Mouse (Mus musculus): ENCODE data around the gene Zfp536. TPM values are rescaled to one million over a fixed set of nuclear protein-coding genes. Genes with fewer than 3 reads are reported as not detected.

Zfp536 gene
- polyA plus RNA-seq, 1 experiment, result not detected

DNA sequence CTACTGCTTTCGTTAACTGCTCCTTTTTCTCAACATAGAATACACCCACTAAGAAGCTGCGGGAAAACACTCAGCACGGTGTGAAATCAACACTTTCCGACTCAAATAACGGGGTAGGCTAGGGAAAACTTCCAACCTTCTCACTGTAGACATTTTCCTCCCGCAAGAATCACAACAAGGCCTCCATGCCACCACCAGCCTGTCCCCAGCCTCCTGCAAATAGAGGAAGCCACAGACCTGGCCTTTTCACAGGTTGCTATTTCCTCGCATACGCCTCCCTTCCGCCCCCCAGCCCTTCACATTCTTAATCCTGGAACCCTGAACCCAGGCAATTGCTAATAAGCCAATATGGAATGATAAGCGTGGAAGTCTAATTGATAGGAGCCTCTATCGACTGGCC is 124.8 kb downstream of the Zfp536 start:
- H3K4me1 ChIP-seq (ENCODE audit: control insufficient read depth, insufficient read depth, low read length), result no peaks in the 10 kb centered on the region
- TF ChIP-seq POLR2A (IDR thresholded peaks at IDR 0.05; ENCODE audit: borderline replicate concordance, control insufficient read depth, low read depth, low read length) (no peak), CTCF (IDR thresholded peaks at IDR 0.05; ENCODE audit: control insufficient read depth, insufficient read depth, low read length) (no peak)
- H3K27ac ChIP-seq (ENCODE audit: control insufficient read depth, insufficient read depth, low read depth, low read length, poor library complexity), result no peak overlapping the region
- no peak overlapping the region for H3K4me3 ChIP-seq (replicated peaks; ENCODE audit: control insufficient read depth, low read depth, low read length)
- 43% methylated on average over 11 of the region's 11 CpGs for WGBS

DNA sequence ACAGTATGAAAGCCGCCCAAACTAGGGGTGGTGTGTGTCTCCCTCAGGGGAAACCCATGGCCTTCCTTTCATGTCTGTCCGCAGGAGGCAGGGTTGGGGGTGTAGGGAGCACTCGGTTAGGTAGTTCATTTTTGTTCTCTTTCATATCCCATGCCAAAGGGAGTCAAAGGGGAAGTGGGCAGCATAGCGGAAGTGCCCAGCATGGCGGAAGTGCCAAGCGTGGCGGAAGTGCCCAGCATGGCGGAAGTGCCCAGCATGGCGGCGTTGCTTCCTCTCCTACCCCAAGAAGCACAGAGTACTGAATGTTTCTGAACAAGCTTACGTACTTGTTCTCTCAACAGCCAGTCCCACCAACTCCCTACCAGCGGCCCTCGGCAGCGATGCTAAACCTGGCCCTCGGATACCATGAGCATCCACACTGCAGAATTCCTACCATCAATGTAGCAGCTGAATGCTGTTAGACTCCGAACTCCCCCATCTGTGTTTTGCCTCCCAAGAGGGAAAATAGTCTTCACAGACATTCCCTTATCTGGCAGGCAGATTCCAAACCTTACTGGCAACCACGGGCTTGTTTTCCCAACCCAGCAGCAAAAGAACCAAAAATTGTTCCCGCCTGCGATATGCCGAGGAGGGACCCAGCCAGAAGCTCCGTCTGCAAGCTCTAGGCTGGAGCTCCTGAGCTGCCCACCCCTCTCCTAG is 125.4 kb downstream of the Zfp536 start:
- Histone ChIP-seq H3K4me3 (replicated peaks; ENCODE audit: control insufficient read depth, low read depth, low read length) (no peak overlapping the region), H3K27ac (ENCODE audit: control insufficient read depth, insufficient read depth, low read depth, low read length, poor library complexity) (no peak overlapping the region), H3K4me1 (ENCODE audit: control insufficient read depth, insufficient read depth, low read length) (no peaks in the 10 kb centered on the region)
- WGBS, result 90% methylated on average over 21 of the region's 21 CpGs
- TF ChIP-seq POLR2A (IDR thresholded peaks at IDR 0.05; ENCODE audit: borderline replicate concordance, control insufficient read depth, low read depth, low read length) (no peak), CTCF (IDR thresholded peaks at IDR 0.05; ENCODE audit: control insufficient read depth, insufficient read depth, low read length) (no peak)

DNA sequence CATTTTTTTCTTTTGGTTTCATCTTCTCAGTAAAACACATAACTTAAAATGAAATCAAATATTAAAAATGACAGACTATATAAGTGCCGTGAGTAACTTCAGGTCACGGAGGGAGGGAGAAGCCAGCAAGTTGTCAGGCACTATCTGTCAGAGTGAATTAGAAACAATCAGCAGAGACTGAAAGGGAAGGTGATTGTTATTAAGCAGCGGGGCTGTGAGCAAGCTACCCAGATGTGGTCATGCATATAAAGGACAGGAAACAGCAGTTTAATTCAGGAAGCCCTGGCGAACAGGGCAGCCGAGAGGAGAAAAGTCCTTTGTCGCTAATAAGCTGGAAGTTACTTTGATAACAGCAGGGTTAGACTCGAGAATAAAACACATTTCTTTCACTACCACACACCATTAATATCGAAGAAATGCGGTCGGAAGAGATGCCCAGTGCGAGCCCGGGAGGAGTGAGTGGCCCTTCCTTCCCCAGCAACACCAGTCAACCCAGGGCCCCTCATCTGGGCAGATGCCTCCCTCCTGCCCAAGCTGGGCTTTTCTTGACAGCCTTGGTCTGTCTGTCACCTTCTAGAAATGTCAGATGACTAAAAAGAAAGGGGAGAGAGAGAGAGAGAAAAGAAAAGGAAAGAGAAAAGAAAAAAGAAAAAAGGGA is 133.6 kb downstream of the Zfp536 start:
- WGBS, result 2% methylated on average over 12 of the region's 12 CpGs
- Histone ChIP-seq H3K4me3 (replicated peaks; ENCODE audit: control insufficient read depth, low read depth, low read length) (no peak overlapping the region), H3K4me1 (ENCODE audit: control insufficient read depth, insufficient read depth, low read length) (no peaks in the 10 kb centered on the region), H3K27ac (ENCODE audit: control insufficient read depth, insufficient read depth, low read depth, low read length, poor library complexity) (no peak overlapping the region)
- TF ChIP-seq POLR2A (IDR thresholded peaks at IDR 0.05; ENCODE audit: borderline replicate concordance, control insufficient read depth, low read depth, low read length) (no peak), CTCF (IDR thresholded peaks at IDR 0.05; ENCODE audit: control insufficient read depth, insufficient read depth, low read length) (no peak)

DNA sequence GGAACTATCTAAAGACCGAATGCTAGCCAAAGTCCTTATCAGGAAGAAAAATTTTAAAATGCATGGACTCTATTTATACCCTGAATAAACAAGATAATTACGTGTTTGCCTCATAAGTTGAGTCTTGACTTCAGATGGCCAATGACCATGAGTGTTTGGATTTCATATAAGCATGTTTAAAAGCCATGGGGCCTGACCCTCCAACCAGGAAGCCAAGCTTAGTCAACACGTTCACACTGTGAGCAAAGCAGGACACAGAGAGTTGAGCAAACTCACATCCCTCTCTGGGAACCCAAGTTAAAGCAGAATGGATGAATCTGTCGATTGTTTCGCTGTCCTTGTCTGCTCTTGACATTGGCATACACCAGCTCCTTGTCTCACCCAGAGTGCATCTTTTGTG is 138.6 kb downstream of the Zfp536 start:
- 59% methylated on average over 5 of the region's 5 CpGs for WGBS
- Histone ChIP-seq H3K4me1 (ENCODE audit: control insufficient read depth, insufficient read depth, low read length) (no peaks in the 10 kb centered on the region), H3K27ac (ENCODE audit: control insufficient read depth, insufficient read depth, low read depth, low read length, poor library complexity) (no peak overlapping the region), H3K4me3 (replicated peaks; ENCODE audit: control insufficient read depth, low read depth, low read length) (no peak overlapping the region)
- TF ChIP-seq CTCF (IDR thresholded peaks at IDR 0.05; ENCODE audit: control insufficient read depth, insufficient read depth, low read length), result no peak

DNA sequence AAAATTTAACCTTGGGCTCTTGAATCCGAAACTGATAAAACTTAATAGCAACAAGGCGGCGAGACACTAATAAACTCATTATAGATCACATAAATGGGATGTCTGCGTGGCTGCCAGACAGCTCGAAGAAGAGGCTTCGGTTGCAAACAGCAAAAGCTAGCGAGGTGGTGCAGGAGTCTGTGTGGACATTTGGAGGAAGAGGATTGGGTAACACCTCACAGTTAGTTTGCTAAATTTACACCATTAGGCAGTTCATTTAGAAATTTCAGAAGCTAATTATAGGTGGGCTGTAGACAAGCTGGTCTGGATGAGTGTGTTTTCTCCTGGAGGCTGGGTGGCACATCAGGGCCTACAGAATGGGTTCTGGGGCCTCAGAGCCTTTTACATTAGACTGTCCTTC is 143.0 kb downstream of the Zfp536 start:
- 55% methylated on average over 7 of the region's 7 CpGs for WGBS
- Histone ChIP-seq H3K4me1 (ENCODE audit: control insufficient read depth, insufficient read depth, low read length) (no peaks in the 10 kb centered on the region), H3K4me3 (replicated peaks; ENCODE audit: control insufficient read depth, low read depth, low read length) (no peak overlapping the region), H3K27ac (ENCODE audit: control insufficient read depth, insufficient read depth, low read depth, low read length, poor library complexity) (no peak overlapping the region)
- TF ChIP-seq POLR2A (IDR thresholded peaks at IDR 0.05; ENCODE audit: borderline replicate concordance, control insufficient read depth, low read depth, low read length), result no peak
- no peak for TF ChIP-seq CTCF (IDR thresholded peaks at IDR 0.05; ENCODE audit: control insufficient read depth, insufficient read depth, low read length)

DNA sequence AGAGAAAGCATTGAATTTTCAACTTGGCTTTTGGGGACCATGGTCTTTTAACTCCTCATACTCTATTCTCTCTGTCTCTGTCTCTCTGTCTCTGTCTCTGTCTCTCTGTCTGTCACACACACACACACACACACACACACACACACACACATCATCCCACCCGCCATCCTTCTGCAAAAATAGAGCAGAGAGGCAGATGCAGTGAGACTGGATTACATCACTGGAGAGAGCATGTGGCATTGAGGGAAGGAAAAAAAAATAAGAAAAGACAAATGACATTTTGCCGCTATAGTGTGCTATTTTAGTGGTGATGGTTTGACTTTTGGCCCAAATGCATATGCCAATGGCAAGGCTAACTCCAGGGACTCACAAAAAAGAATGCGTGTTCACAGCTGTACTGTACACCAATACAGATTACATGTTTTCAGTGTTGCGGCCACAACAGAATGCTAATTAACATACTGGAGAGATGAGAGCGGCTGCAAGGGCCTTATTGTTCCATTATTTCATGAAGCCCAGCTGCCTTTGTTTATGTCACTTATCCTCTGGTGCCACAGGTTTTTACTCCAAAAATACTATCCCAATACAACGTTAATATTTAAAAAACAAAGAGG is 145.4 kb downstream of the Zfp536 start:
- 69% methylated on average over 6 of the region's 6 CpGs for WGBS
- TF ChIP-seq POLR2A (IDR thresholded peaks at IDR 0.05; ENCODE audit: borderline replicate concordance, control insufficient read depth, low read depth, low read length) (no peak), CTCF (IDR thresholded peaks at IDR 0.05; ENCODE audit: control insufficient read depth, insufficient read depth, low read length) (no peak)
- no peak overlapping the region for H3K27ac ChIP-seq (ENCODE audit: control insufficient read depth, insufficient read depth, low read depth, low read length, poor library complexity)
- H3K4me3 ChIP-seq (replicated peaks; ENCODE audit: control insufficient read depth, low read depth, low read length), result no peak overlapping the region
- no peaks in the 10 kb centered on the region; the same call in 1 of the 2 replicates for H3K4me1 ChIP-seq (ENCODE audit: control insufficient read depth, insufficient read depth, low read length)

DNA sequence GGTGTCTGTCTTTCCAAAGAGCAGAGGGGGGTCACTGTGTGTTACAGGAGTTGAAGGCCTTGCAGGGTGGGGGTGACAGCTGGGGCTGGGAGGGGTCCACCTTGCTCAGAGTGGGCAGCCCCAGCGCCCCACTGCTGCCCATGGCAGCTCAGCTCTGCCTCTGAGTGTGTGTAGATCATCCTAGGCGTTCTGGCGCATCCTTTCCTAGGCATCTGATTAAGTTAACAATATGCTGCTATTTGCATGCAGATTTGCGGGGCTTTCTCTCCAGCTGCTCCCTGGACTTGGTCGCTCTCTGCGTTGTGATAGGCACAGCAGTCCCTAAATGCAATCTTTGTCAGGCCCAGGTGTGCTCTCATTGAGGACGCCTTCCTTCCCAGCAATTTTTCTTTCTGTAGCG is 147.7 kb downstream of the Zfp536 start:
- no peaks in the 10 kb centered on the region; the same call in 1 of the 2 replicates for H3K4me1 ChIP-seq (ENCODE audit: control insufficient read depth, insufficient read depth, low read length)
- 84% methylated on average over 8 of the region's 8 CpGs for WGBS
- H3K27ac ChIP-seq (ENCODE audit: control insufficient read depth, insufficient read depth, low read depth, low read length, poor library complexity), result no peak overlapping the region
- no peak overlapping the region for H3K4me3 ChIP-seq (replicated peaks; ENCODE audit: control insufficient read depth, low read depth, low read length)
- TF ChIP-seq POLR2A (IDR thresholded peaks at IDR 0.05; ENCODE audit: borderline replicate concordance, control insufficient read depth, low read depth, low read length) (no peak), CTCF (IDR thresholded peaks at IDR 0.05; ENCODE audit: control insufficient read depth, insufficient read depth, low read length) (no peak)

DNA sequence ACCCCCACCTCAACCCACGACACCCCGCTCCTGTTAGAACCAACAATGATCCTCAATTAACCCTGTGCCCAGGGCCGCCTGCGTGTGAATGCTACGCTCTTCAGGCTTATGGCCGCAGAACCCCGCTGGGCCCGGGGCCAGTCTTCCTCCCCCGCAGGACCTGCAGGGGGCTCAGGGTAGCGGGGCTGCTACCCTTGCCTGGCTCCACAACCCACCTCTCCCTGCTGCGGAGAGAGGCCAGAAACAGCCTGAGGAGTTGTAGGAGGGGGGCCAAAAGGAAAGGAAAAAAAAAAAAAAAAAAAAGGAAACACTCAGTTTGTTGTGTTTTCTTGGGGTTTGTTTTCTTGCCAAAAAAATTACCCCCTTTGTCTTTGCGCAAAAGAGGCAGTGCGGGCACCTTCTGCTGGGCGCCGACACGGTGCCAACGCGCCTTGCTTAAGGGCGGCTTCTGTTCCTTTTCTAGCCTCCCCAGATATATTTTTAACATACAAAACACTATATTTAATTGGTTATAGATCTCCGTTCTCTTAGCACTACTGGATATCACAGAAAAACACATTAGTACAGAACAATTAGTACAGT is 148.6 kb downstream of the Zfp536 start:
- Histone ChIP-seq H3K4me1 (ENCODE audit: control insufficient read depth, insufficient read depth, low read length) (no peaks in the 10 kb centered on the region; the same call in 1 of the 2 replicates), H3K27ac (ENCODE audit: control insufficient read depth, insufficient read depth, low read depth, low read length, poor library complexity) (no peak overlapping the region; the same call in 1 of the 2 replicates), H3K4me3 (replicated peaks; ENCODE audit: control insufficient read depth, low read depth, low read length) (peak overlapping the region; percentile 2)
- TF ChIP-seq CTCF (IDR thresholded peaks at IDR 0.05; ENCODE audit: control insufficient read depth, insufficient read depth, low read length) (no peak), POLR2A (IDR thresholded peaks at IDR 0.05; ENCODE audit: borderline replicate concordance, control insufficient read depth, low read depth, low read length) (no peak)
- 4% methylated on average over 20 of the region's 20 CpGs for WGBS
